Mouse (Mus musculus) bone marrow macrophage, adult 2 months (primary cell): ENCODE results near the gene Afmid.

Experiments used
- CTCF ChIP-seq: IDR thresholded peaks from 2 replicates; pipeline ENCODE4 v1.5.1; 2012; ENCODE audit warnings: low read depth, mild to moderate bottlenecking, low read length, moderate library complexity
- POLR2A ChIP-seq: IDR thresholded peaks from 2 replicates; pipeline ENCODE4 v1.6.1; 2012; ENCODE audit warnings: mild to moderate bottlenecking, low read depth, low read length, borderline replicate concordance

DNA sequence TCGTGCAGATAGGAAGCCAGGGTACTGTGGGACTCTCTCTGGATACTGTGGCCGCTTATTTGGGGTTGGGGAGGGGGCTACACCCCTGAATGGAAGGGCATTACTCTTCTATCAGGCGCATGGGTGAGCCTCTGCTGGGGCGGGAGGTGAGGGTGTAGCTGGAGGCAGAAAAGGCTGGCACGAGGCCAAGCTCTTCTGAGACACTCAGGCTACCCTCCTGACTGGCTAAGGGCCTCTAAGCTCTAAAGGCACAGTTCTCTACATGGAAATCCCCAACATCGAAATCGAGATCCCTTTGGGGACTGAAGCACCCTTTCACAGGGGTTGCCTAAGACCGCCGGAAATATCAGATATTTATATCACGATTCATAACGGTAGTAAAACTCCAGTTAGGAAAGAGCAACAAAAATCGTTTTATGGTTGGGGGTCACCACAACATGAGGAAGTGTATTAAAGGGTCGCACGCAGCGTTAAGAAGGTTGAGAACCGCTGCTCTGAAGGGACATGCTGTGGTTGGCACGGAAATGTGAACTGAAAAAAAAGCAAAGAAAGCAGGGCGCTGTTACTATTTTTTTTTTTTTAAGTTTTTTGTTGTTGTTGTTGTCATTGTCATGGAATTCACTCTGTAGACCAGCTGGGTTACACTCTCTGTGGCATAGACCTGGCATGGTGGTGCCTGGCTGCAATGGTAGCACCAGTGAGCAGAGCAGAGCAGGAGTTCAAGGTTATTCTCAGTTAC lies 2.6 kb downstream of the Afmid start:
- TF ChIP-seq POLR2A (no peak), CTCF (no peak)
